Mouse (Mus musculus) brain, embryonic 18.5 days (tissue): ENCODE results near the gene Foxf1.
A peak's percentile ranks its signal among the peaks of the same experiment; 100 is the strongest.

Experiments
- DNase-seq: peaks from one replicate; pipeline ENCODE4 v3.0.0-alpha.2; 2012; ENCODE audit warnings: low read depth, low spot score

Gene Foxf1

GRCm38 (mm10) chr8:121082218-121083092 is 1.7 kb upstream of the Foxf1 start:
- no peak for DNase-seq

DNA sequence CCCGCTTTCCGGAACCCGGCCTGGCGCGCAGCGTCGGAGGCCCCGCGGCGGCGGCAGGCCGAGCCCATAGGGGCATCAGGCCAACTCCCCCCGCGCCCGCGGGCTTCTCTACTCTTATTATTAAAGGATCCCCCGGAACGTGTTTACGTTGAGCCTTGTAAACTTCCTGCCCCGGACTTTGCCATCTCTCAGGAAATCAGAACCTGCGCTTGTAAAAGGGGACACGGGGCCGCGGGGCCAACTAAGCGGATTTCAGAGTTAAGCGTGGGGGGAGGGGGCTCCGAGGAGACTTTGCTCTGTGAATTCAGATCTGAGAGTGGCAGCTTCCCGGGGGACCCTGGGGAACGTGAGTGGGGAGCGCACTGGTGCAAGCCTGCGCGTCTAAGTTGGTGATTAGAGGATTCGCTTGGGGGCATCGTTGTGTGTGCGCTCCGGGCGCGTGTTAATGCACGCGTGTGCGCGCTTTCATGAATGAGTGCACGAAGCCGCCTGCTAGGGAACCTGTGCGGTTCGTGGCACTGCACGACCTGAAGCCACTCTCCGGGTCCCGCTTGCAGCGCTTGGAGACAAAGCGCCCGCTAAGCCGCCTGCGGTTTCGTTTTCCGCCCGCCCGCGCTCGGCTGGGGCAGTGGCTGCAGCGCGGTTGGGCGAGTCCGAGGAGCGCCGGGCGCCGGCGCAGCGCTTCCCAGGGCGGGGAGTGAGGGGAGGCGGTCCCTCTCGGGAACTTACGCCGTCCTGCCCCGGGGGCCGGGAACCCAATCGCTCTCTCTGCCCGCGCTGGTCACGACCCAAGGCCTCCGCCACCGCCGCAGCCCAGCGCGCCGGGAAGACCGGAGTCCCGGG is 872 bp upstream of the Foxf1 start:
- DNase-seq, result no peak

GRCm38 (mm10) chr8:121083936-121084209 is 313 bp upstream of the Foxf1 start:
- no peak for DNase-seq

DNA sequence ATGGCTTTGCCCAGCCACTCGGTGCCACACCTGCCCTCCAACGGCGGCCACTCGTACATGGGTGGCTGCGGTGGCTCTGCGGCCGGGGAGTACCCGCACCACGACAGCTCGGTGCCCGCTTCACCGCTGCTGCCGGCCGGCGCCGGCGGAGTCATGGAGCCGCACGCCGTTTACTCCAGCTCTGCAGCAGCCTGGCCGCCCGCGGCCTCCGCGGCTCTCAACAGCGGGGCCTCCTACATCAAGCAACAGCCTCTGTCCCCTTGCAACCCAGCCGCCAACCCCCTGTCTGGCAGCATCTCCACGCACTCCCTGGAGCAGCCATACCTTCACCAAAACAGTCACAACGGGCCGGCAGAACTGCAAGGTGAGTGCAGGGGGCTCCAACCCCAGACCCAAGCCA is 825 bp downstream of the Foxf1 start:
- no peak for DNase-seq

DNA sequence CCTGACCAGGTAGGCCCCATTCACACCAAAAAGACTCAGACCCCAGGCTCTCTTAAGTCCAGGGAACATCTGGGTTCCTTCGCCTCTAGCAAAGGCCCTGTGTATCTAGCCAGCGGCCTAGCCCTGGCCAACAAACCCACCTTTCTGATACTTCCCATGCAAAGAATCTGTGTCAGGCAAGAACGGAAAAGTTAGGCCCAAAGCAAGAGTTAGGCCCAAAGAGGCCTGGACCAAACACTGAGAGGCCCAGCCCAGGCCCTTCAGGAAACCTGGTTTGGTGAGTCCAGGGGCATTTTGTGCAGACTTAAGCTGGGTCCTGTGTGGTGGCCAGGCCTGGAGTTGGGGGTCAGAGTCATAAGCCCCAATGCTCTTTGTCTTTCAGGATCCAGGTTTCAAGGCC is 1.4 kb downstream of the Foxf1 start:
- no peak for DNase-seq

DNA sequence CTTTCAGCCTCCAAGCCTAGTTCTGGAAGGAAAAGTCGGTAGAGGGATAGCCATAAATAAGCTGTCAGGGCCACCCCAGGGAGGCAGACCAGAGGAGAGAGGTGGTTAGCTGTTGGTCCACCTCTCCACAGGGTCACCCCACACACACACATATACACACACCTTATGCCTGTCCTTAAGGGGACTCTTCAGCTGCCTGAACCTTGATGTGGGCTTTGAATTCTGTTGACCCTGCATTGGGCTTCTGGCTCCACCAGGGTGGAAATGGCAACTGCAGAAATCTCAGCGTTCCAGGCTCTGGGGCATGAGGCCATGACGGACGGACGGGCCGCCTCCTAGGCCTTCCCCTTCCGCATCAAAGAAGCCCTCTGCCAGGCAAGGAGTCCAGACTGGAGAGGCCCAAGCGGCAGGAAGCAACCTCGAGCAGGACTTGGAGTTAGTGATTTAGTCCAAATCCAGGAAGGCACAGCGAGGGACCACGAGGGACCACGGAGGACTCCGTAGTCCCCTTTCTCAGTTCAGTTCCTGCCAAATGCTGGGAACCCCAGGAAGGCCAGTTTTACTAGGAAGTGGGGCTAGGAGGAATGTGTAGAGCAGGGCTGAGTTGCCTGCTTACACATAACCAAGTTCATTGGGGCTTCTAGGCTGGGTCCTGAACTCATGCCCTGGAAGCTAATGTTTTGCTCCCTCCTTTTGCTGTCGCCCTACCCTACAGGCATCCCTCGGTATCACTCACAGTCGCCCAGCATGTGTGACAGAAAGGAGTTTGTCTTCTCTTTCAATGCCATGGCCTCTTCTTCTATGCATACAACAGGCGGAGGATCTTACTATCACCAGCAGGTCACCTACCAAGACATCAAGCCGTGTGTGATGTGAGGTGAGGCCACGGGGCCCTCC is 2.1 kb downstream of the Foxf1 start:
- no peak for DNase-seq

- no peak for DNase-seq
Measured at GRCm38 (mm10) chr8:121088281-121088680, 4.1 kb downstream of the Foxf1 start.

DNA sequence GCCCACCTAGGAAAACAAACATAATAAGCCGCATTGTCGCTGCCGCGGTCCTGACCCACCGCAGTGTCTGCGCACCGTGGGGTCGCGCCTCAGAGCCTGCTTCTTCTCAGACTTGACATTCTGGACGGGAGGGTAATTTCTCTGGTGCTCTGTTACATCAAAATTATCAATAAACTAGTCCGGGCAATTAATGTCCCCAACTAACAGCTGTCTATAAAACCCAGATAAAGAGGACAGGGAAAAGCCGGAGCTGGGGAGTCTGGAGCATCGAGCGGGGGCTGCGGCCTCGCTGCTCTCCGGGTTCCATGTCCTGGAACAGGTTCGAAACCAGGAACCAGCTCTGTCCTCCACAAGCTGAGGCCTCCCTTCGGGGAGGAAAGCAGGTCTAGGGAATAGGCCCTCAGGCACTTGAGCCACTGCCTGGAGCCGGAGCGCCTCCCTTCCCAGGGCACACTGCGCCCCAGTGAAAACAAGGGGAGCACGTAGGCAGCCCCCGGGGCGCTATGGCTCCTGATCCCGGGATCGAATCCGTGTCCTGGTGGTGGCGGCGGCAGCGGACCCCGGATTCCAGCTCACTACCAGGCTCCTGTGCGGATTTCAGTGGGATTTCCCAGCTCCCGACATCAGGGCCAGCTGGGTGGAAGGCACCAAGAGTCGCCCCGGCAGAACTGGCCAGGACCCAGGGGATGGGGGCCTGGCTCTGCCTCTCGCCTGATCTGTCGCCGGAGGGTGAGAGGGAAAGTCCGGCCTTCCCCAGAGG is 4.9 kb downstream of the Foxf1 start:
- no peak for DNase-seq

DNA sequence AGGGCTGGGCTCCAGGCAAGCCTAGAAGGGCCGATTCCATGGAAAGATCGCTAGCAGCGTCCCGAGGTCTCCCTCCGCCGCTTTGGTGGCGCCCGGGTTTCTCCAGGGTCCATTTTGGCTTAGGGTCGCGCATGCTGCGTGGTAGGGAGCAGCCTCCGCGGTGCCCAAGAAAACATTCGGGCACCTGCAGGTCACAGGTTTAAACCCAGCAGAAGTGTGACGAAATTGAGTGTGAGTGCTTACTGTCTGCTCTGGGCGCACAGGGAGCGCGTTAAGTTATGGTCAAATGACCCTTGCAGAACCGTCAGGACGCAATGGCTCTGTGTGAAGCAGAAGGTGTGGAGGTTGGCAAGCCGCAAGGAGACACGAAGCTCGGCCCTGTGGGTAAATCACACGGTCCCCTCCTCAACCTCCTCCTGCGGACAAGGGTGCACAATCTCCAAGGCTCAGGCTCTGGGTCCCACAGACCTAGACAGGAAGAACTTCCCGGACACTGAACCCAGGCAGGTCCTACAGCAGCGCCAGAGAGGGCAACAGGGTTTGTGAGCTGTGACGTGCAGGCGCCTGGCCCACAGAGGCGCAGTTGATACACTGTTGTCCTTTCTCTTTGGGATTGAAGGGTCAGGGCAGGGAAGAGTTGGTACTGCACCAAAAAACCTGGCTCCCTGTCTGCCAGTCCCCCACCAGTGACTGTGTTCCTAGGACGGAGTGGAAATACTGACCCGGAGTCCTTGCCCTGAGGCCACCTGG is 5.6 kb downstream of the Foxf1 start:
- DNase-seq, result no peak

DNA sequence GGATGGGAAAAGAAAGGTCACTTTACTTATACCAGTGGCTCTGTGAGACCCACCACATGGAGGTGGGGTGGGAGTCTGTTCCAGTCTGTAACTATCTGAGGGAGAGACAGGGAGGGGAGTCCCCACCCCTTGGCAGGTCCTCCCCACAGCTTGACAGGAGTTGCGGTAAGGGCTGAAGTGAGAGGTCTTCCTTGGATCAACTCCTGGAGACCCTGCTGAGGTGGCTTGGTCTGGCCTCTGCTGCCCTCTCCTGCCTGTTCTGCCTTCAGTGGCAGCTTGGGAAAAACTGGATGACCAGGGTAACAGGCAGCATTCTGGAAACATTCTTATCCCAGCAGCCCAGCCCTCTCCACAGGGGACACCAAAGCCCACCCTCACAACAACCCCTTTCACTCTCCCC is 6.5 kb downstream of the Foxf1 start:
- DNase-seq, result no peak

- DNase-seq, result no peak
Measured at GRCm38 (mm10) chr8:121092141-121092540, 8.0 kb downstream of the Foxf1 start.

DNA sequence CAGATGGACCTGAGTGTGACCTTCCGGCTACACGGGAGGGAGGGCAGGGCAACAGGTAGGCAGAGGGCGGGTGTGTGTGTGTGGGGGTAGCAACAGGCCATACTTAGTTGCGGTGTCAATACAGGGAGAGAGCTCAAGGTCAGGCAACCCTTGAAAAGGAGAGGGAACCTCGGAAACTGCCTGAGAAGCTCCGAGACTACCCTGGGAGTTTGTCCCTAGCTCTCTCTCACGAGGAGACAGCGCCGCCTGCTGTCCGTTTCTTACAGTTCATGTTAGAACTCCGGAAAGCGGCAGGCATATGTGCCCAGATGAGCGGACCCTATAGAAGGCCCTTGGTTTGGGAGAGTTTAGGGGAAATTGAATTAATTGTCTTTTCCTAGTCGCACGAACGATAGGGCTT is 8.4 kb downstream of the Foxf1 start:
- peak; percentile 55 for DNase-seq

GRCm38 (mm10) chr8:121093496-121093895 is 9.3 kb downstream of the Foxf1 start:
- no peak for DNase-seq

GRCm38 (mm10) chr8:121104049-121104818 is 20.0 kb downstream of the Foxf1 start:
- DNase-seq, result no peak

DNA sequence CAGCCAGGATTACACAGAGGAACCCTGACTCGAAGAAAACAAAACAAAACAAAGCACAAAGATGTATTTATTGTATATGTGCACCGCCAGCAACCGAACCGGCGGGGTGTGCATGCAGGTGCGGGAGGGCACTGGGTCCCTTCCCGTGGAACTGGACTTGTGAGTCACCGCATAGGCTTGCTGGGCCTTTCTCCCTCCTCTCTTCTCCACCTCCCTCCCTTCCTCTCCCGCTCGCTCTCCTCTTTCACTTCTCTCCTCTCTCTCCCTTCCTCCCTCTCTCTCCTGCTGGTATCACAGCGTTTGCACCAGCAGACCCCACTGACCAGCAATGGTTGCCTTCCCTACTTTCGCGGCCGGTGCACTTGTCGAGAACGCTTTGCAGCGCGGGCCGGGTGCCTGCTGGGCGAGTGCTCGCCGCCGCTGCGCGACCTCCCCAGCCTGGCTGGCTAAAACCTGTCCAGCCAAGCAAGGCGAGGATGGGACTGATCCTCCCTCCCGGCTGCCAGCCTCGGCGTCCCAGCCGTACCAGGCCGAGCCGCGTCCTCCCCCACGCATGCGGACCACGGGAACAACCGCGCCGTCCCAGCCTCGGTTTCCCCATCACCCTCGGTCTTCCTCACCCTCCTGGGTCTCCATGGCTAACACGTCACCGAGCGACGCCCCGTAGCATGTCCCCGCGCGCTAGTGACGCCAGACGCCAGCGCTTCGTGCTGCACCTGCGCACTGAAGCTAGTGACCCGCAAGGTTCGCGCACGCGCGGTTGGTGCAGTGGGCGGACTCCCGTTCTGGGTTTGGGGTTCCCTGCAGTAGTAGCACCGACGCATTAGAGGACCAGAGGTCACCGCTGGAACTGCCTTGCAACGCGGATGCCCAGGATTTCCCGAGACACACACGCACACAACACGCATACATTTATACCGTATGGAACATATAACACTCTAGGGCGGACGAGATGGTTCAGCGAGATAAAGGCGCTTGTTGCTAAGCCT is 23.8 kb downstream of the Foxf1 start, which contains the start of gene Mthfsd:
Gene Mthfsd (minus strand): TSS at position 725 of the 989 bp plus-strand sequence.
- peak; percentile 92 for DNase-seq

DNA sequence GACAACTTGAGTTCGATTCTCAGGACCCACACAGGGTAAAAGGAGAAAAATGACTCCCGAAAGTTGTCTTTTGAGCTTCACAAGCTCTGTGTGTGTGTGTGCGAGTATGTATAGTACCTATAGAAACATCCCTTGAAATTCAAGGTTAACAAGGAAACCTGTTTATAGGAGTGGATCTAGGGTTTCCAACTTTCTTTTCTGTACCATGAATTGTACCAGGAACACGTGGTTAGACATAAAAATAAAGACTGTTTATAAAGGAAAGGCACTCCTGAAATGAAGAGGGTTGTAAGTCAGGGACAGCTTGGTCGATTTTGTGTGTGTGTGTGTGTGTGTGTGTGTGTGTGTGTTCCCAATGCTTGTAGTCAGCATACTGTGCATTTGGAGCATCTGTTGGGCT is 24.5 kb downstream of the Foxf1 start:
- no peak for DNase-seq

DNA sequence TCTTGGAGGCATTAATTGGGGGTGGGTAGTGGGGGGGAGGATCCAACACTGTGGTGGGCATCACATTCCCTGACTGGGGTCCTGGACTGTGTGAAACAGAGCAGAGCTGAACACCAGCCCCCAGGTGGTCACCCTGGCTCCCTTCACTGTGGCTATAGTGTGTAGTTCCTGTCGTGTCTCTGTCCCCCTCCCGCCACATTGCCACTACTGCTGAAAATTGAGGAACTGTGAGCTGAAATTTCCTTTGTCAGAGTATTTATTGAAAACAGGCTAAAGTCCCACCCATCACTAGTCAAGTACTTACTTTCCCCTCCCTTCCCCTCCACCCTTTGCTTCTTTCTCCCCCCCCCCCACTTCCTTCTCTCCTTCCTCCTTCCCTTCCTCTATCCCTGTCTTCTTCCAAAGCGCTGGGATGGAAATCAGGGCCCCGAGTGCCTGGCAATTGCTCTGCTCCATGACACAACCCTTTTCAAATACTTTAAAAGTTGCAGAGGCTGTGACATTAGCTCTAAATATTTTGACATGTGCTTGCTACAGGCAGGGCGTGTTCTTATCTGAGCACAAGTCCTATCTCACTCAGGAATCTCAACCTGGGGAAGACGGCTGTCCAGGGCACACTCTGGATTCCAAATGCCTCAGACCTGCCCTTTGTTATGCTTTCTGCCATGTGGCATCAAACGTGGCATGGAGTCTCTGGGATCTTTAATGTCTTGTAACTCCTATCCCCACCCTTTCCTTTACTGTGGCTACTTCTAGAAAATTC is 27.1 kb downstream of the Foxf1 start:
- no peak for DNase-seq

DNA sequence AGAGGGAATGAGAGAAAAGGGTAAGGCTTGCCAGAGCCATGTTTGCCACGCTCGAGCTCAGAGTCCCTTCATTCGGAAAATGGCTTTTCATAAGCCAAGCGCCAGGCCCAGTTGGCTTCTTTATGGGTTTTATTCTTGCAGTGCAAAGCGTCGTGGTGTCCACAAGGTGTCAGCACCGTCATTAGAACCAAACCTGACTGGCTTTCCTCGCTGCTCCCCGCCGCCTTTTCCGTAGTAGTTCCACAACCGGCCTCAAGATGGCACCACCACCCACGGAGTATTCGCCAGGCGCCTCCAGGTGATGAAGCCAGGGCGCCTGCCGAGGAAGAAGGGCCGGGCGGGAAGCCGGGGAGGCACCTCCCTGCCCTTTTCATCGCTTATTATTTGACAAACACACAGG is 29.1 kb downstream of the Foxf1 start:
- DNase-seq, result peak; percentile 81
